Mouse (Mus musculus): Measurements from ENCODE around the gene Grm8. TPM values are rescaled to one million over a fixed set of nuclear protein-coding genes. Genes with fewer than 3 reads are reported as not detected.
A peak's percentile ranks its signal among the peaks of the same experiment; 100 is the strongest.

Gene Grm8
- 0.05 TPM in 1 of 2 replicates, not detected in the other for polyA plus RNA-seq (2015; fragmentation: Nextera tagmentation; extraction: Ambion mirVana)

GRCm38 (mm10) chr6:28135001-28135401 lies at the start of gene Grm8:
Grm8 (minus strand) TSS chr6:28135178.
- ATAC-seq (no peak), DNase-seq (peak; percentile 24)
- H3K4me2 ChIP-seq (ENCODE audit: low read depth, low read length) = peak within 1 kb of the TSS; percentile 88
- peaks cover 11% of the 10 kb centered on the region for H3K4me1 ChIP-seq (ENCODE audit: insufficient read depth)
- H3K9ac ChIP-seq (replicated peaks) = peak within 1 kb of the TSS; percentile 34; the same call in 1 of the 2 replicates
- H3K4me3 ChIP-seq (ENCODE audit: low read depth, low read length) = peak within 1 kb of the TSS; percentile 55
- H3K27me3 ChIP-seq (ENCODE audit: insufficient read depth, low read length) = peaks cover 50% of the 10 kb centered on the region
- WGBS (ENCODE audit: insufficient replicate concordance) = 2% methylated on average over 41 of the region's 42 CpGs
- TF ChIP-seq EP300 (IDR thresholded peaks at IDR 0.05; ENCODE audit: low read depth) (no peak), CTCF (IDR thresholded peaks at IDR 0.05; ENCODE audit: low read depth) (no peak)
- no peak within 1 kb of the TSS for H3K27ac ChIP-seq (ENCODE audit: low read depth)
- no peaks in the 10 kb centered on the region for H3K36me3 ChIP-seq (replicated peaks; ENCODE audit: insufficient read depth, low read length)
- no peaks in the 10 kb centered on the region for H3K9me3 ChIP-seq (ENCODE audit: low read length)

- TF ChIP-seq CTCF (IDR thresholded peaks at IDR 0.05; ENCODE audit: low read depth) (no peak), EP300 (IDR thresholded peaks at IDR 0.05; ENCODE audit: low read depth) (no peak)
- Histone ChIP-seq H3K27me3 (ENCODE audit: insufficient read depth, low read length) (no peaks in the 10 kb centered on the region), H3K4me1 (ENCODE audit: insufficient read depth) (no peaks in the 10 kb centered on the region), H3K9ac (replicated peaks) (no peak overlapping the region), H3K27ac (ENCODE audit: low read depth) (no peak overlapping the region), H3K4me2 (ENCODE audit: low read depth, low read length) (no peak overlapping the region), H3K9me3 (ENCODE audit: low read length) (no peaks in the 10 kb centered on the region), H3K4me3 (ENCODE audit: low read depth, low read length) (no peak overlapping the region), H3K36me3 (replicated peaks; ENCODE audit: insufficient read depth, low read length) (no peaks in the 10 kb centered on the region)
- DNase-seq (no peak), ATAC-seq (no peak)
- WGBS (ENCODE audit: insufficient replicate concordance) = 71% methylated on average over 19 of the region's 19 CpGs
These were observed 35.0 kb upstream of the Grm8 start for GRCm38 (mm10) chr6:28169851-28170539.

- H3K4me3 ChIP-seq (ENCODE audit: low read depth, low read length) = no peak overlapping the region
- H3K9me3 ChIP-seq (ENCODE audit: low read length) = no peaks in the 10 kb centered on the region
- H3K27me3 ChIP-seq (ENCODE audit: insufficient read depth, low read length) = no peaks in the 10 kb centered on the region
- no peak overlapping the region for H3K4me2 ChIP-seq (ENCODE audit: low read depth, low read length)
- TF ChIP-seq EP300 (IDR thresholded peaks at IDR 0.05; ENCODE audit: low read depth) (no peak), CTCF (IDR thresholded peaks at IDR 0.05; ENCODE audit: low read depth) (no peak)
- H3K9ac ChIP-seq (replicated peaks) = no peak overlapping the region
- no peak overlapping the region for H3K27ac ChIP-seq (ENCODE audit: low read depth)
- H3K4me1 ChIP-seq (ENCODE audit: insufficient read depth) = no peaks in the 10 kb centered on the region
- ATAC-seq (no peak), DNase-seq (no peak)
- WGBS (ENCODE audit: insufficient replicate concordance) = 43% methylated on average over 5 of the region's 5 CpGs
- no peaks in the 10 kb centered on the region for H3K36me3 ChIP-seq (replicated peaks; ENCODE audit: insufficient read depth, low read length)
These were observed 25.4 kb upstream of the Grm8 start for GRCm38 (mm10) chr6:28160399-28160798.

- Histone ChIP-seq H3K4me1 (ENCODE audit: insufficient read depth) (no peaks in the 10 kb centered on the region), H3K9me3 (ENCODE audit: low read length) (no peaks in the 10 kb centered on the region), H3K27me3 (ENCODE audit: insufficient read depth, low read length) (no peaks in the 10 kb centered on the region), H3K9ac (replicated peaks) (no peak overlapping the region), H3K4me2 (ENCODE audit: low read depth, low read length) (no peak overlapping the region), H3K4me3 (ENCODE audit: low read depth, low read length) (no peak overlapping the region), H3K27ac (ENCODE audit: low read depth) (no peak overlapping the region), H3K36me3 (replicated peaks; ENCODE audit: insufficient read depth, low read length) (no peaks in the 10 kb centered on the region)
- TF ChIP-seq CTCF (IDR thresholded peaks at IDR 0.05; ENCODE audit: low read depth) = no peak
- DNase-seq (no peak), ATAC-seq (no peak)
- WGBS (ENCODE audit: insufficient replicate concordance) = 66% methylated on average over 6 of the region's 6 CpGs
These were observed 11.5 kb upstream of the Grm8 start for GRCm38 (mm10) chr6:28146445-28146844.

GRCm38 (mm10) chr6:28142332-28142731 lies 7.4 kb upstream of the Grm8 start:
- ATAC-seq (no peak), DNase-seq (no peak)
- no peak overlapping the region for H3K9ac ChIP-seq (replicated peaks)
- TF ChIP-seq CTCF (IDR thresholded peaks at IDR 0.05; ENCODE audit: low read depth) (no peak), EP300 (IDR thresholded peaks at IDR 0.05; ENCODE audit: low read depth) (no peak)
- WGBS (ENCODE audit: insufficient replicate concordance) = 31% methylated on average over 2 of the region's 2 CpGs
- H3K4me1 ChIP-seq (ENCODE audit: insufficient read depth) = no peaks in the 10 kb centered on the region
- H3K27me3 ChIP-seq (ENCODE audit: insufficient read depth, low read length) = no peaks in the 10 kb centered on the region
- no peaks in the 10 kb centered on the region for H3K9me3 ChIP-seq (ENCODE audit: low read length)
- H3K4me2 ChIP-seq (ENCODE audit: low read depth, low read length) = no peak overlapping the region
- H3K27ac ChIP-seq (ENCODE audit: low read depth) = no peak overlapping the region
- H3K4me3 ChIP-seq (ENCODE audit: low read depth, low read length) = no peak overlapping the region
- no peaks in the 10 kb centered on the region for H3K36me3 ChIP-seq (replicated peaks; ENCODE audit: insufficient read depth, low read length)

GRCm38 (mm10) chr6:28135411-28136233 lies 644 bp upstream of the Grm8 start:
- TF ChIP-seq EP300 (IDR thresholded peaks at IDR 0.05; ENCODE audit: low read depth) (no peak), CTCF (IDR thresholded peaks at IDR 0.05; ENCODE audit: low read depth) (peak; percentile 90)
- under 1% methylated on average over 37 of the region's 37 CpGs for WGBS (ENCODE audit: insufficient replicate concordance)
- DNase-seq (peak; percentile 84), ATAC-seq (peak; percentile 86)
- peaks cover 50% of the 10 kb centered on the region for H3K27me3 ChIP-seq (ENCODE audit: insufficient read depth, low read length)
- H3K4me2 ChIP-seq (ENCODE audit: low read depth, low read length) = peak overlapping the region; percentile 88
- peak overlapping the region; percentile 55 for H3K4me3 ChIP-seq (ENCODE audit: low read depth, low read length)
- H3K9me3 ChIP-seq (ENCODE audit: low read length) = no peaks in the 10 kb centered on the region
- H3K27ac ChIP-seq (ENCODE audit: low read depth) = no peak overlapping the region
- H3K4me1 ChIP-seq (ENCODE audit: insufficient read depth) = peaks cover 11% of the 10 kb centered on the region
- no peaks in the 10 kb centered on the region for H3K36me3 ChIP-seq (replicated peaks; ENCODE audit: insufficient read depth, low read length)
- peak overlapping the region; percentile 34; the same call in 1 of the 2 replicates for H3K9ac ChIP-seq (replicated peaks)
